Mouse (Mus musculus) brain, embryonic 14.5 days (tissue): ENCODE measurements at regions not wholly inside any gene's neighbourhood (a gene's known extent, or its start where the extent isn't known, plus 50 kb on each side); places are given as distances from the start of the nearest gene placed in this dataset.

Experiments
- CTCF ChIP-seq: fragments of 200-500 bp; IDR thresholded peaks from 2 replicates; pipeline ENCODE4 v1.5.1; 2012; ENCODE audit warnings: inconsistent platforms, mild to moderate bottlenecking, moderate library complexity, borderline replicate concordance; ENCODE audit not compliant: insufficient read depth, insufficient read length; ENCODE audit errors: extremely low read depth
- POLR2A ChIP-seq: fragments of 200-500 bp; IDR thresholded peaks from 2 replicates; pipeline ENCODE4 v1.6.1; 2012; ENCODE audit warnings: mild to moderate bottlenecking, inconsistent platforms, borderline replicate concordance; ENCODE audit not compliant: poor library complexity, insufficient read depth, insufficient read length, severe bottlenecking; ENCODE audit errors: extremely low read depth

GRCm38 (mm10) chr14:99624380-99625327, 326.2 kb downstream of the Klf5 start:
- TF ChIP-seq CTCF: no peak
- TF ChIP-seq POLR2A: no peak
